Mouse (Mus musculus) neural tube, embryonic 11.5 days (tissue): ENCODE data around the gene Sp6. TPM values are rescaled to one million over a fixed set of nuclear protein-coding genes. Genes with fewer than 3 reads are reported as not detected.

Experiments used
- ATAC-seq: fragments of 200-750 bp; cut with Nextera tagmentation; 2 replicates; pipeline ENCODE4 v1.8.0; 2017; ENCODE audit warnings: moderate number of reproducible peaks, mild to moderate bottlenecking, moderate TSS enrichment, moderate library complexity; ENCODE audit not compliant: insufficient read depth, low FRiP score, low TSS enrichment
- DNase-seq: peaks from one replicate; pipeline ENCODE4 v3.0.0-alpha.2; 2015; ENCODE audit warnings: low spot score
- H3K27ac ChIP-seq: fragments of 300-500 bp; sonication (generic); 2 replicates; pipeline ENCODE4 v1.5.1; 2014; ENCODE audit warnings: low read depth, mild to moderate bottlenecking, low read length
- H3K27me3 ChIP-seq: fragments of 300-500 bp; sonication (generic); 2 replicates; pipeline ENCODE4 v1.6.1; 2014; ENCODE audit warnings: mild to moderate bottlenecking, low read length, mixed read lengths; ENCODE audit not compliant: control insufficient read depth, insufficient read depth
- H3K36me3 ChIP-seq: fragments of 300-500 bp; sonication (generic); 2 replicates; pipeline ENCODE4 v1.6.1; 2014; ENCODE audit warnings: mild to moderate bottlenecking, low read length, moderate library complexity, mixed read lengths; ENCODE audit not compliant: control insufficient read depth, insufficient read depth
- H3K4me1 ChIP-seq: fragments of 300-500 bp; sonication (generic); 2 replicates; pipeline ENCODE4 v1.6.1; 2014; ENCODE audit warnings: low read length, mixed read lengths; ENCODE audit not compliant: control insufficient read depth, insufficient read depth
- H3K4me2 ChIP-seq: fragments of 300-500 bp; sonication (generic); 2 replicates; pipeline ENCODE4 v1.6.1; 2014; ENCODE audit warnings: low read depth, mild to moderate bottlenecking, moderate library complexity
- H3K4me3 ChIP-seq: fragments of 300-500 bp; sonication (generic); 2 replicates; pipeline ENCODE4 v1.5.1; 2014; ENCODE audit warnings: low read depth, low read length
- H3K9ac ChIP-seq: fragments of 300-500 bp; sonication (generic); 2 replicates; pipeline ENCODE4 v1.6.1; 2014; ENCODE audit warnings: mild to moderate bottlenecking, low read length
- H3K9me3 ChIP-seq: fragments of 300-500 bp; sonication (generic); 2 replicates; pipeline ENCODE4 v1.6.1; 2016; ENCODE audit warnings: low read length; ENCODE audit not compliant: control insufficient read depth
- WGBS: fragments of 180-500 bp; shearing (Covaris S2); extraction: QIAGEN DNeasy Blood & Tissue Kit; methylation state at CpG from one replicate; pipeline ENCODE4 v1.1.7; 2014; 5-methylcytosine and 5-hydroxymethylcytosine counted together
- polyA plus RNA-seq: library from polyadenylated mRNA; unstranded; fragments of >200 nt; fragmentation: Nextera tagmentation; extraction: Ambion mirVana; gene quantifications from 2 replicates; pipeline ENCODE4 v1.2.1, GENCODE M21; 2014

The Sp6 gene
- polyA plus RNA-seq, 1 experiment from 2014 or later: 0.09 TPM

DNA sequence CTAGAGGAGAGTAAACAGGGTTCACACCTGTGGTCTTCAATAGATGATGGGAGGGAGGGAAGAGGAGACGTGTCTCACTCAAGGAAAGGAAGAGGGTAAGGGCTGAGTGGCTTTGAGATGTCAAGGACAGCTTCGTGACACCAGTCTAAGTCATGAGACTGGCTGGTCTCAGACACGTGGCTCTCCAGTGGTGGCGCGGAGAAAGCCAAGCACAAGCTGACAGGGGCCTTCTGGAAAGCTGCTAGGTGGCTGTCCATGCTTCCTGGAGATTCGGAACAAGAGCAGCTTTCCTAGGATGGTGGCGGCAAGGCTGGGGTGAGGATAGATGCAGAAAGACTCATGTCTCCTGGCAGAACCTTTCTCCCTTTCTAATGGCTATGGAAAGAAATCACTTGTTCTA is 25.7 kb downstream of the Sp6 start:
- Histone ChIP-seq H3K4me1 (peaks cover 4% of the 10 kb centered on the region; the same call in 1 of the 2 replicates), H3K9ac (no peak overlapping the region), H3K36me3 (no peaks in the 10 kb centered on the region), H3K27me3 (no peaks in the 10 kb centered on the region), H3K27ac (no peak overlapping the region), H3K9me3 (no peaks in the 10 kb centered on the region), H3K4me3 (no peak overlapping the region), H3K4me2 (no peak overlapping the region)
- ATAC-seq (no peak), DNase-seq (no peak)
- WGBS: 70% methylated on average over 7 of the region's 7 CpGs

DNA sequence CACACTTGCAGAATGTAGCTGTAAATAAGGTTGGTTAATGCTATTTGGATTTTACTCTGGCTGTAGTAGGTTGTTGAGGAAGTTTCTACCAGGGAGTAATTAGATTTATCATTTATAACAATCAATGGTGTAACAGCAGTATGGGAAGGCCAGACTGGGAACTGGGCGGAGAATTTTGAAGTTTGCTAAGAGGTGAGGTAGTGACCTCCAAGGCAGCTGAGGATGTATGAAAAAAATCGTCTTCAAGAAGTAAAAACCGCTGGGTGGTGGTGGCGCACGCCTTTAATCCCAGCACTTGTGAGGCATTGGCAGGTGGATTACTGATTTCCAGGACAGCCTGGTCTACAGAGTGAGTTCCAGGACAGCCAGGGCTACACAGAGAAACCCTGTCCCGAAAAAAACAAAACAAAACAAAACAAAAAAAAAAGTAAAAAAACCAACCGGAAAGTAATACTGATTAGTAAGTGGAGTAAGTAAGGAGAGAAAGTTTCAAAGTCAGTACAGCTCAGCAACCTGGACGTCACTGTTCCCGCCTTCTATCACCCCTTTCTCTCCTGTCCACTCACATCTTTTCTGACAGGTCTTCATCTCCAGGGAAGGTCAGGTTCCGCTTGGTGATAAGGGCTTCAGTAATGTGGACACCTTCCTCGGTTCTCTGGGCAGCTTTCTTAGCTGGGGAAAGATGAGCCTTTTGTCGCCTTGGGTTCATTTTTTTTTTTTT is 27.3 kb downstream of the Sp6 start:
- Histone ChIP-seq H3K4me3 (peak overlapping the region; percentile 79), H3K9ac (peak overlapping the region; percentile 23; the same call in 1 of the 2 replicates), H3K4me1 (peaks cover 4% of the 10 kb centered on the region; the same call in 1 of the 2 replicates), H3K4me2 (peak overlapping the region; percentile 66), H3K27me3 (no peaks in the 10 kb centered on the region), H3K9me3 (no peaks in the 10 kb centered on the region), H3K36me3 (no peaks in the 10 kb centered on the region; the same call in 1 of the 2 replicates), H3K27ac (no peak overlapping the region)
- WGBS: 53% methylated on average over 12 of the region's 12 CpGs
- no peak for DNase-seq
- ATAC-seq: no peak

DNA sequence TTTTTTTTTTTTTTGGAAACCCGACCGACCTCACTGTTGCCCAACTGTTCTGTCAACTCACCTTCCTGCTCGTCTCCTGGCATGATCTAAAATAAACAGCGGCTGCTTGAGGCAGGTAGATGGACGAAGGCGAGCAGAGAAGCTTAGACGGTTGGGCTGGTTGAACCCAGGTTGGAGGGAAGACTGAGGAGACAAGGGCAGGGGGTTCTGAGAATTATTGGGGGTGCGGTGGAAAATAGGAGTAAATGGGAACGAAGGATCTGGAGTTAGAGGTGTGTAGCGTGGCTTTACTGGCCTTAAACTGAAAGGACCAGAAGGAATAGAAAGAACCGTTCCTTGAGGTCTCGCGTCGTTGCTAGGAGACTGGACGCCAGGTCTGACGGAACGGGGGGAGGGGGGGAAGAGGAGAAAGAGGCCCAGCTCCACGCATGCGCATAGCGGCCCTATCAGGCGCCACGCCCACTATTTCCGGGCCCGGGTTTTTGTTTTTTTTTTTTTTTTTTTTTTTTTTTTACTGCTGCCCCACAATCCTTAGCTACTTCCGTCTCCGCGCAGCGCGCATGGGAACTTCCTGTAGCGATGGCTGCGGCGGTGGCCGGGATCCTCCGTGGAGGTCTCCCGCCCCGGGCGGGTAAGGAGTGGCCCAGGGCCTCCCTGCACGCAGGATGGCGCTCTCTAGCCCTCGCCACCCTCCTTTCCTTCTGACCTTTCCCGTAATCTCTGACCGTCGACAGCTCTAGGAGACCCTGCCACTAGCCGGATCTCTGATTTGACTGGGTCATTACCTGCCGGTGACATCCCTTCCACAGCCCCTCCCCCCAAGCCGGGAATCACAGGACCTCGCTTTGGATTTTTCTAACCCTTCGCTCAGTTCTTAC is 28.1 kb downstream of the Sp6 start, which contains the start of the genes Lrrc46 and Mrpl10:
Gene Lrrc46, minus strand, starts transcription at position 386 of the 878 bp plus-strand sequence.
Gene Mrpl10, plus strand, starts transcription at position 539 of the 878 bp plus-strand sequence.
- H3K27ac ChIP-seq: peak within 1 kb of the TSS; percentile 80
- H3K4me2 ChIP-seq: peak within 1 kb of the TSS; percentile 67
- no peaks in the 10 kb centered on the region for H3K27me3 ChIP-seq
- peaks cover 4% of the 10 kb centered on the region; the same call in 1 of the 2 replicates for H3K4me1 ChIP-seq
- DNase-seq (peak; percentile 96), ATAC-seq (peak; percentile 73)
- peaks cover 3% of the 10 kb centered on the region; the same call in 1 of the 2 replicates for H3K36me3 ChIP-seq
- H3K9ac ChIP-seq: peak within 1 kb of the TSS; percentile 82
- H3K9me3 ChIP-seq: no peaks in the 10 kb centered on the region
- peak within 1 kb of the TSS; percentile 79 for H3K4me3 ChIP-seq
- WGBS: 1% methylated on average over 46 of the region's 48 CpGs

DNA sequence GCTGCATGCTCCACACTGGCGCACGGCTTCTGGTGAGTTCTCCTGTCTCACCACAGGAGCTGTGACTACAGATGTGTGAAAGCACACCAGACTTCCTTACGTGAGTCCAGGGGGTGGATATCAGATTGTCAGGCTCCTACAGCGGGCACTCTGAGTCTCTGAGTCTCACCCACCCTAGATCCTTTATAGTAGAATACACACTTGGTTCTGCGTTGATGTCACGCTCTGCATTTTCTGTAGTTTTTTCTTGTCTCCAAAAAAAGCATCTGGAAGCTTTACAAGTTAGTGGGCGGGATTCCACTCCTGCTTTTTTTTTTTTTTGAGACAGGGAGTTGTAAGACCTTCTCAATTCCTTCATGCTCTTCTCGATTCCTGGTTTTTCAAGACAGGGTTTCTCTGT is 31.7 kb downstream of the Sp6 start:
- H3K4me2 ChIP-seq: no peak overlapping the region
- H3K9me3 ChIP-seq: no peaks in the 10 kb centered on the region
- DNase-seq (no peak), ATAC-seq (no peak)
- no peaks in the 10 kb centered on the region for H3K27me3 ChIP-seq
- H3K4me3 ChIP-seq: no peak overlapping the region
- no peak overlapping the region for H3K27ac ChIP-seq
- peaks cover 4% of the 10 kb centered on the region for H3K36me3 ChIP-seq
- no peak overlapping the region for H3K9ac ChIP-seq
- peaks cover 4% of the 10 kb centered on the region; the same call in 1 of the 2 replicates for H3K4me1 ChIP-seq
- 95% methylated on average over 8 of the region's 8 CpGs for WGBS

DNA sequence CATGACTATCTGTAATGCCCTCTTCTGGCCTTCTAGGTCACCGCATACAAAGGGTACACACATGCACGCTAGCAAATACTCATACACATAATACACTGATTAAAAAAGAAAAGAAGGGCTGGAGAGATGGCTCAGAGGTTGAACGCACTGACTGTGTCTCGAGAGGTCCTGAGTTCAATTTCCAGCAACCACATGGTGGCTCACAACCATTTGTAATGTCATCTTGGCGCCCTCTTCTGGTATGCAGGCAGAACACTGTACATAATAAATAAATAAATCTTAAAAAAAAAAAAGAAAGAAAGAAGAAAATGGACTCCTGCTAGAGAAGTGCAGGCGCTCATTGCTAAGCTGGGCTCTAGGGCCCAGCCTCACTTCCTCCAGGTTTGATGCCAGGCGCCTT is 32.7 kb downstream of the Sp6 start:
- ATAC-seq (no peak), DNase-seq (no peak)
- H3K36me3 ChIP-seq: peaks cover 4% of the 10 kb centered on the region
- H3K27ac ChIP-seq: no peak overlapping the region
- peaks cover 4% of the 10 kb centered on the region; the same call in 1 of the 2 replicates for H3K4me1 ChIP-seq
- 85% methylated on average over 7 of the region's 7 CpGs for WGBS
- no peaks in the 10 kb centered on the region for H3K27me3 ChIP-seq
- no peak overlapping the region for H3K4me2 ChIP-seq
- H3K9ac ChIP-seq: no peak overlapping the region
- no peak overlapping the region for H3K4me3 ChIP-seq
- no peaks in the 10 kb centered on the region for H3K9me3 ChIP-seq

DNA sequence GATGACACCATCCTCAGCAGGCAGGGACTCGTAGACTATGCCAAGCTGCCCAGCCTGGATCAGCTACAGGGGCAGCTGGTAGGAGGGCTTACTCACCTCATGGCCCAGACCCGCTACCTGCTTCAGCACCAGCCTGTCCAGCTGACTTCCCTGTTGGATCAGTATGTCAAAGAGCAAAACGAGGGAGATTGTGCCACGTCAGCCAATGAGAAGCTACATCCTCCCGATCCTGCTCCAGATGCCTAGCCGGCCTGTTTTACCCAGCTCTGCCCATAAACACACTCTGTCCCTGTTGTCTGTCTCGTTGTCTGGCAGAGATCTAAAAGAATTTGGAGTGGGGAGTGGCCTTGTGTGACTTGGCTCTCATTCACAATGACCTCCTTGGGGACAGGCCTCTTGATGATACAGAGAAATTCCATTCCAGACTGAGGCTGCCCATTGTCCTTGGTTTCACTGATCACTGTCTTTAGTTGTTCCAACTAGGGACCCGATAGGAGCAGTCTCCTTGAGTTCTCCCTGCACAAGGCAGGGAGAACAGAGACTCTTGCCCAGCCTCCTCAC is 35.0 kb downstream of the Sp6 start:
- no peak overlapping the region for H3K4me3 ChIP-seq
- H3K4me1 ChIP-seq: peaks cover 11% of the 10 kb centered on the region
- H3K27ac ChIP-seq: no peak overlapping the region
- no peak for DNase-seq
- no peak overlapping the region for H3K4me2 ChIP-seq
- H3K36me3 ChIP-seq: peaks cover 4% of the 10 kb centered on the region
- no peaks in the 10 kb centered on the region for H3K9me3 ChIP-seq
- no peak for ATAC-seq
- H3K9ac ChIP-seq: no peak overlapping the region
- 87% methylated on average over 8 of the region's 8 CpGs for WGBS
- H3K27me3 ChIP-seq: no peaks in the 10 kb centered on the region

DNA sequence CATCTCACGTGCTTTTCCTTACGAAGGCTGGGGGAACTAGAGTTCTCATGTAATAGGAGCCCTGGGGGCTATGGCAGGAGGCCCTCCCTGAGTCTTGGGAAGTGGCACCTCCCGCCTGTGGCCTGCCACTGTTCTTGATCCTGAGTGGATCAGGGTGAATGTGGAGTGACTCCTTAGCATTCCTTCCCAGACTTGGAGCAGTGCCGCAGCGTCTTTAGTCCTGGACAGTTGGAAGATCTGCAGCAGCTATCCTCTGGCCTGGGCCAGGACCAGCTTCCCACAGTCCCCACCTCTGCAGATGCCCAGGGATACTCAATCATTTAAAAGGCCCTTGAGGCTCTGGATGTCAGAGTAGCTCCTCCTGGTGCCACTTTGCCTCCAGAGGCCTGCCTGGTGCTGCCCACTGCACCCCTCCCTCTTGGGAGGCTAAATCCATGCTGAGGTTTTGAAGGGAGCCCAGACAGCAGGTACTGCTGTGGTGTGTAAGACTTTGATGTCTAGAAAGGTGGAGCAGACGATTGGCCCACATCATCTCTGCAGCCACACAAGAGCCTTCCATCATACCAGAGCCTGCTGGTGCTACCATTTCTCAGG is 36.4 kb downstream of the Sp6 start:
- H3K4me1 ChIP-seq: peaks cover 11% of the 10 kb centered on the region
- WGBS: 84% methylated on average over 6 of the region's 6 CpGs
- H3K9ac ChIP-seq: no peak overlapping the region
- no peak overlapping the region for H3K27ac ChIP-seq
- no peaks in the 10 kb centered on the region for H3K9me3 ChIP-seq
- no peak overlapping the region for H3K4me2 ChIP-seq
- peaks cover 4% of the 10 kb centered on the region for H3K36me3 ChIP-seq
- H3K27me3 ChIP-seq: no peaks in the 10 kb centered on the region
- no peak overlapping the region for H3K4me3 ChIP-seq
- ATAC-seq (no peak), DNase-seq (no peak)

DNA sequence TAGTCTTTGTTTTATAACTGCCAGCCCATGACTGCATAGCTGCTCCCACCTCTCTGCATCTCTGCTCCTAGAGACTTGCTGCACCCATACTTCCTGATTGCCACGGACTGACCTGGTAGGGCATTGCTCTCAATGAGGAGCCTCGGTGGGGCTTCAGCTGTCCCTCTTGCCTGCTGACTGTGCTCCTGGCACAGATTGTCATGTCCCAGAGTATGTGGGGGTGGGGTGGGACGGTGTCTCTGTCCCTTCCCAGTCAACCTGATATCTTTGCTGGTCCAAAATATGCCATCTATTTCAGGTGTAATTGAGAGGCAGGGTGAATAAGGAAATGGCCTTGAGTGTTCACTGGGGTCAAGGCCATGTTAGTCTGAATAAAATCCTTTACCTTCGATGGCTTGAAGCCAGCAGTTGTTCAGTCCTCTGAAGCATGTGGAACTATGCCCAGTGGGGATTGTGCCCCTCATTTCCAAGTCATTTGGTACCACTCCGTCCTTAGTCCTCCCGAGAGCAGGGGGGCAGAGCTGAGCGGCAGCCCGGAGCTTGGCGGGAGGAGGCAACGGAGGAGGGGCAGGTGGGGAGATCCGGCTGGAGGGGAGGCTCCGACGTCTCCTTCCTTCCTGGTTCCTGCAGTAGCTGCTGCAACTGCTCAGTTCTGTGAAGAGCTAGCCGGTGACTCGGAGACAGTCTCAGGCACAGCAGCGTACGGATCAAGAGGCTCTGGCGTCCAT is 37.2 kb downstream of the Sp6 start, which contains the start of gene Osbpl7:
Gene Osbpl7, plus strand, starts transcription at position 413 of the 728 bp plus-strand sequence.
- ATAC-seq (peak; percentile 65; the same call in 1 of the 2 replicates), DNase-seq (peak; percentile 78)
- Histone ChIP-seq H3K4me3 (peak within 1 kb of the TSS; percentile 71), H3K9me3 (no peaks in the 10 kb centered on the region), H3K36me3 (peaks cover 6% of the 10 kb centered on the region), H3K9ac (peak within 1 kb of the TSS; percentile 80), H3K4me2 (peak within 1 kb of the TSS; percentile 95), H3K27me3 (no peaks in the 10 kb centered on the region), H3K4me1 (peaks cover 11% of the 10 kb centered on the region), H3K27ac (no peak within 1 kb of the TSS)
- WGBS: 8% methylated on average over 18 of the region's 18 CpGs
